Mouse (Mus musculus): ENCODE results near the gene Spin4.

DNA sequence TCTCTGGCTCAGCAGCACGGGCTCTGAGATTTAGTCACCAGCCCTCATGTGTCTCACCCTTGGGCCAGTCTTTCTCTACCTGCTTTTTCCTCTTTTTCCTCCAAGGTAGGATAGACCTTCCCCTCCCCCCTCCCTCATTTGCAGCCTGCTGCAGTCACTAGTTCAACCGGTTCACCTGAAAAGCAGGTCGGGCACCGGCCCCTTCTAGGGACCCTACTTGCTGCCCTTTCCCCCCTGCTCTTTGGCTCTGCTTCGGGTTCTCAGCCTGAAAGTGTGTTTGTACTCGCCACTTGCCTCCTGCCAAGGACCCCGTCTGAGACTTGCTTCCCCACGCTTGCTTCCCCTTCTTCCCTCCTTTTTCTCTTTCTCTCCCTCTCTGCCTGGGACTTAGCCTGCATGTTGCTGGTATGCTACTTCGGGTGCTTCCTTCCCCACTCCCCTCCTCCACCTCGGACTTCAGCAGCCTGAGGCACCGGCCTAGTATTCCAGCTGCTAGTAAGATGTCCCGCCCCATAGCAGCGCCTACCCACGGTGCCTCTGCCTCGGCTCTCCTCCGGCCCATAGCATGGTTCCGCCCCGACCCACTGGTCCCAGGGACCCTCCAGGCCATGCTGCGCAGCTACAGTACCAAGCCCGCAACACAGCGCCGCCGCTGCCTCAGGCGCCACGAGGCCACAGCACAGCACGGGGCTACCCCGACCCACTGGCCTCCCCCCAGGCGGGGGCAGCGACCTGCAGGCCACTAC lies 36.2 kb downstream of the Spin4 start:
- TF ChIP-seq POLR2A (IDR thresholded peaks at IDR 0.05; ENCODE audit: low read depth, low read length) (no peak), CTCF (IDR thresholded peaks at IDR 0.05; ENCODE audit: extremely low read depth, insufficient read depth, insufficient read length, insufficient replicate concordance) (no peak)

All from spleen, adult 2 months (tissue).